Mouse (Mus musculus): ENCODE results near the gene Kazn.

GRCm38 (mm10) chr4:142217048-142217447, 22.2 kb downstream of the Kazn start:
- no peak for TF ChIP-seq CTCF (IDR thresholded peaks at IDR 0.05; ENCODE audit: low read depth, low read length)
- no peak for TF ChIP-seq POLR2A (IDR thresholded peaks at IDR 0.05; ENCODE audit: insufficient read depth, low read length)
- no peak for TF ChIP-seq EP300 (IDR thresholded peaks at IDR 0.05; ENCODE audit: insufficient read depth, low read depth, low read length)

Measured in ES-Bruce4 (cell line).